29 mouse cellular contexts compared by ENCODE assay signal in the genomic region with DNA sequence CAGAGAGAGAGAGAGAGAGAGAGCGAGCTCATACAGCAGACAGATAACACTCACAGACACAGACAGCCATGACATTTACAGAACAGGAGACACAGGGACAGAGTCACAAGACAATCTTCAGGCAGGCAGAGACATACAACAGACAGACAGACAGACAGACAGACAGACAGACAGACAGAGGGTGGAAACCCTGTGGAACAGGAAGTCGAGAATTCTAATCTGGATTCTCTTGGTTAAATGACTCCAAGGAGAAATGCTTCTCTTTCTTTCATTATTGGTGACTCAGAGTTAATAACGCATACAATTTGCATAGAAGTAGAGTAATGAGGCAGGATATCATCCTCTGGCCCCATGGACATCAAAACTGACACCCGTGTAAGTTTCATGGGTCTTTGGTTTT. TPM values are rescaled to one million over a fixed set of nuclear protein-coding genes. Genes with fewer than 3 reads are reported as not detected.
"Had no signal": no experiment of that assay in that cellular context is flagged by ENCODE, and none has a peak within 500 bp of the region (broad histone marks: within the 10 kb centered on the region; RNA-seq: fewer than 3 reads in every experiment).

No protein-coding gene starts in this region.

- H3K36me3 ChIP-seq: limb, embryonic 12.5 days; limb, embryonic 15.5 days; liver, embryonic 12.5 days; liver, embryonic 15.5 days; lung, embryonic 15.5 days; midbrain, embryonic 10.5 days; midbrain, embryonic 13.5 days; neural tube, embryonic 13.5 days; stomach, embryonic 15.5 days had no signal

- DNase-seq: kidney, adult 9 months; kidney, postnatal 25 days; left cerebral cortex, postnatal 4 days; lung, adult 18-20 months; lung, postnatal 10 days; lung, postnatal 36 days; retina, postnatal 1 day; right cerebral cortex, postnatal 25 days; spleen, adult 18-20 months; thymus, postnatal 25 days had no signal

- H3K4me1 ChIP-seq: limb, embryonic 12.5 days; limb, embryonic 15.5 days; liver, embryonic 12.5 days; liver, embryonic 15.5 days; lung, embryonic 15.5 days; megakaryocyte, embryonic 14.5 days; midbrain, embryonic 10.5 days; midbrain, embryonic 13.5 days; neural tube, embryonic 13.5 days; stomach, embryonic 15.5 days had no signal

- H3K4me3 ChIP-seq: layer of hippocampus, adult 2 months; limb, embryonic 12.5 days; limb, embryonic 15.5 days; liver, embryonic 12.5 days; liver, embryonic 15.5 days; lung, embryonic 15.5 days; megakaryocyte, embryonic 14.5 days; midbrain, embryonic 10.5 days; midbrain, embryonic 13.5 days; myocyte; neural tube, embryonic 13.5 days; stomach, embryonic 15.5 days had no signal

- H3K27me3 ChIP-seq: limb, embryonic 12.5 days; limb, embryonic 15.5 days; liver, embryonic 12.5 days; liver, embryonic 15.5 days; lung, embryonic 15.5 days; midbrain, embryonic 13.5 days; neural tube, embryonic 13.5 days; stomach, embryonic 15.5 days had no signal

- H3K27ac ChIP-seq: kidney, postnatal 0 days; layer of hippocampus, adult 2 months; limb, embryonic 12.5 days; limb, embryonic 15.5 days; liver, embryonic 12.5 days; liver, embryonic 15.5 days; lung, embryonic 15.5 days; midbrain, embryonic 10.5 days; midbrain, embryonic 13.5 days; neural tube, embryonic 13.5 days; stomach, embryonic 15.5 days had no signal

- H3K9me3 ChIP-seq: limb, embryonic 12.5 days; limb, embryonic 15.5 days; liver, embryonic 12.5 days; liver, embryonic 15.5 days; lung, embryonic 15.5 days; megakaryocyte, embryonic 14.5 days; midbrain, embryonic 10.5 days; midbrain, embryonic 13.5 days; neural tube, embryonic 13.5 days; stomach, embryonic 15.5 days had no signal

- ATAC-seq: liver, embryonic 12.5 days; midbrain, embryonic 13.5 days; midbrain, embryonic 16.5 days had no signal

RNA-seq across cellular contexts. Expression of a gene that starts 5.8 kb away (rescaled TPM):
- total RNA-seq: left cerebral cortex, postnatal 14 days; monocyte, adult 5-6 weeks had no signal
- polyA plus RNA-seq: kidney, postnatal 0 days; limb, embryonic 12.5 days; liver, embryonic 12.5 days; midbrain, embryonic 13.5 days; midbrain, embryonic 16.5 days; myocyte had no signal

RNA-seq across cellular contexts. Expression of a gene that starts 26.3 kb away (rescaled TPM):
- total RNA-seq: monocyte, adult 5-6 weeks; neutrophil, adult 5-6 weeks had no signal
- polyA plus RNA-seq: kidney, postnatal 0 days; large intestine, adult 2 months; limb, embryonic 12.5 days; limb, embryonic 15.5 days; liver, embryonic 12.5 days; liver, embryonic 15.5 days; lung, embryonic 15.5 days; midbrain, embryonic 10.5 days; midbrain, embryonic 13.5 days; midbrain, embryonic 16.5 days; myocyte; neural tube, embryonic 13.5 days; stomach, embryonic 15.5 days; thymus, postnatal 0 days had no signal

RNA-seq across cellular contexts. Expression of a gene that starts 56.2 kb away (rescaled TPM):
- total RNA-seq: monocyte, adult 5-6 weeks; neutrophil, adult 5-6 weeks had no signal
- polyA plus RNA-seq: kidney, postnatal 0 days; limb, embryonic 12.5 days; limb, embryonic 15.5 days; liver, embryonic 12.5 days; liver, embryonic 15.5 days; lung, embryonic 15.5 days; midbrain, embryonic 10.5 days; midbrain, embryonic 13.5 days; midbrain, embryonic 16.5 days; myocyte; neural tube, embryonic 13.5 days; stomach, embryonic 15.5 days had no signal
